ENCODE assay signal across 13 mouse cellular contexts in the genomic region with DNA sequence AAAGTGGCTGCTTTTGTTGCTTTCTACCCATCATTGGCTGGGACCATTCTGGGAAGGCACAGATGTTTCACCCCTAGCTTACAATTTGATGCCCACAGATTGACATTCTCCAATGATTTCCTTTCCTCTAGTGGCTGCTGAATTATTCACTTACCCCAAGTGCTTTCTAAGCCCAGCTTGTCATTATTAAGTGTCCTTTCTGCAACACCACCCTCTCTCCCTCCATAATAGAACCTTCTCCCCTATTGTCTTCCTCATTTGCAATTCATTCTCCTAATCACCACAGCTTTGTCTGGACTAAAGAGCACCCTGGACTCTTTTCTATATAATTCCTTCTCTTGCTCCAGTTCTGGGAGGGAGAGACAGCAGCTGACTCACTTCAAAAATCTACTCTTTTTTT.
DNase-seq lines count a peak whose midpoint lies in the region; ATAC-seq lines count a peak whose summit lies in the region.
"Had no signal": no experiment of that assay in that cellular context is flagged by ENCODE, and none has a peak within 500 bp of the region (broad histone marks: within the 10 kb centered on the region; RNA-seq: fewer than 3 reads in every experiment).

No protein-coding gene starts in this region.

- H3K4me3 ChIP-seq in neural tube, embryonic 12.5 days: no peak overlapping the region
- no peak overlapping the region for H3K4me3 ChIP-seq in neural tube, embryonic 15.5 days (replicated peaks)
- H3K4me3 ChIP-seq in forebrain, embryonic 14.5 days (ENCODE audit: low read depth, low read length): no peak overlapping the region
- no peak overlapping the region for H3K4me3 ChIP-seq in midbrain, embryonic 13.5 days (replicated peaks)
- no peak overlapping the region for H3K4me3 ChIP-seq in kidney, embryonic 16.5 days (ENCODE audit: low read length)
- H3K4me3 ChIP-seq: liver, embryonic 12.5 days had no signal

- H3K27ac ChIP-seq in neural tube, embryonic 12.5 days: no peak overlapping the region
- no peak overlapping the region; the same call in 1 of the 2 replicates for H3K27ac ChIP-seq in neural tube, embryonic 15.5 days (replicated peaks)
- no peak overlapping the region for H3K27ac ChIP-seq in forebrain, embryonic 14.5 days (ENCODE audit: low read depth, low read length)
- peak overlapping the region; percentile 31 for H3K27ac ChIP-seq in midbrain, embryonic 13.5 days
- H3K27ac ChIP-seq in kidney, embryonic 16.5 days (ENCODE audit: low read length): no peak overlapping the region
- H3K27ac ChIP-seq: liver, embryonic 12.5 days had no signal

- no peak overlapping the region for H3K4me2 ChIP-seq in neural tube, embryonic 12.5 days (replicated peaks)
- no peak overlapping the region for H3K4me2 ChIP-seq in neural tube, embryonic 15.5 days
- no peak overlapping the region for H3K4me2 ChIP-seq in forebrain, embryonic 14.5 days (ENCODE audit: low read length)
- no peak overlapping the region for H3K4me2 ChIP-seq in midbrain, embryonic 13.5 days (replicated peaks)
- no peak overlapping the region for H3K4me2 ChIP-seq in kidney, embryonic 16.5 days (replicated peaks; ENCODE audit: low read depth, low read length)
- H3K4me2 ChIP-seq: liver, embryonic 12.5 days had no signal

- ATAC-seq in neural tube, embryonic 12.5 days (ENCODE audit: low FRiP score, low read depth): peak; percentile 71; the same call in 1 of the 2 replicates
- no peak for ATAC-seq in neural tube, embryonic 15.5 days (ENCODE audit: low FRiP score)
- ATAC-seq in forebrain, embryonic 14.5 days: peak; percentile 92
- ATAC-seq in midbrain, embryonic 13.5 days: peak; percentile 86
- ATAC-seq in kidney, embryonic 16.5 days (ENCODE audit: low FRiP score, low TSS enrichment): no peak
- ATAC-seq: liver, embryonic 12.5 days had no signal

- H3K27me3 ChIP-seq in neural tube, embryonic 12.5 days (replicated peaks): no peaks in the 10 kb centered on the region
- H3K27me3 ChIP-seq in neural tube, embryonic 15.5 days (replicated peaks): no peaks in the 10 kb centered on the region
- no peaks in the 10 kb centered on the region for H3K27me3 ChIP-seq in forebrain, embryonic 14.5 days (replicated peaks; ENCODE audit: control insufficient read depth, insufficient read depth, low read length)
- no peaks in the 10 kb centered on the region for H3K27me3 ChIP-seq in midbrain, embryonic 13.5 days
- H3K27me3 ChIP-seq in kidney, embryonic 16.5 days (ENCODE audit: insufficient read depth, low read length): no peaks in the 10 kb centered on the region
- H3K27me3 ChIP-seq: CH12.LX; liver, embryonic 12.5 days had no signal

- H3K4me1 ChIP-seq in neural tube, embryonic 12.5 days: no peaks in the 10 kb centered on the region
- no peaks in the 10 kb centered on the region for H3K4me1 ChIP-seq in neural tube, embryonic 15.5 days
- H3K4me1 ChIP-seq in forebrain, embryonic 14.5 days (ENCODE audit: control insufficient read depth, insufficient read depth, low read length): peaks cover 3% of the 10 kb centered on the region; the same call in 1 of the 2 replicates
- peaks cover 11% of the 10 kb centered on the region for H3K4me1 ChIP-seq in midbrain, embryonic 13.5 days (replicated peaks)
- no peaks in the 10 kb centered on the region for H3K4me1 ChIP-seq in kidney, embryonic 16.5 days (ENCODE audit: insufficient read depth, low read length)
- H3K4me1 ChIP-seq: liver, embryonic 12.5 days had no signal

- no peak overlapping the region for H3K9ac ChIP-seq in neural tube, embryonic 12.5 days
- no peak overlapping the region for H3K9ac ChIP-seq in neural tube, embryonic 15.5 days (replicated peaks)
- H3K9ac ChIP-seq in forebrain, embryonic 14.5 days (ENCODE audit: low read length): no peak overlapping the region
- H3K9ac ChIP-seq in midbrain, embryonic 13.5 days (replicated peaks): no peak overlapping the region
- no peak overlapping the region for H3K9ac ChIP-seq in kidney, embryonic 16.5 days (replicated peaks; ENCODE audit: low read length)
- H3K9ac ChIP-seq: liver, embryonic 12.5 days had no signal

- no peaks in the 10 kb centered on the region for H3K36me3 ChIP-seq in neural tube, embryonic 12.5 days
- H3K36me3 ChIP-seq in neural tube, embryonic 15.5 days: no peaks in the 10 kb centered on the region
- no peaks in the 10 kb centered on the region for H3K36me3 ChIP-seq in forebrain, embryonic 14.5 days (ENCODE audit: control insufficient read depth, insufficient read depth, low read length)
- no peaks in the 10 kb centered on the region for H3K36me3 ChIP-seq in midbrain, embryonic 13.5 days
- H3K36me3 ChIP-seq in kidney, embryonic 16.5 days (ENCODE audit: insufficient read depth, low read length): no peaks in the 10 kb centered on the region
- H3K36me3 ChIP-seq: liver, embryonic 12.5 days had no signal

- no peaks in the 10 kb centered on the region for H3K9me3 ChIP-seq in neural tube, embryonic 12.5 days
- no peaks in the 10 kb centered on the region for H3K9me3 ChIP-seq in neural tube, embryonic 15.5 days (replicated peaks)
- H3K9me3 ChIP-seq in forebrain, embryonic 14.5 days (replicated peaks; ENCODE audit: control insufficient read depth, low read length): no peaks in the 10 kb centered on the region
- H3K9me3 ChIP-seq in midbrain, embryonic 13.5 days: no peaks in the 10 kb centered on the region
- H3K9me3 ChIP-seq in kidney, embryonic 16.5 days (ENCODE audit: low read length): no peaks in the 10 kb centered on the region
- H3K9me3 ChIP-seq: liver, embryonic 12.5 days had no signal

- peak; percentile 78 for DNase-seq in forebrain, embryonic 14.5 days (ENCODE audit: low spot score)
- DNase-seq in left cerebral cortex, adult 11 months (ENCODE audit: low spot score): no peak
- no peak for DNase-seq in right cerebral cortex, postnatal 14 days
- DNase-seq: adrenal gland, adult 8-10 months; cerebellum, postnatal 14 days; kidney, adult 8-10 months; left cerebral cortex, postnatal 4 days had no signal

Comparison
In these comparisons a context has a peak if more than half of its experiments do, and no peak if none do; other contexts are left out.
1. ATAC-seq: peak in neural tube, embryonic 12.5 days (single experiment), forebrain, embryonic 14.5 days (single experiment) and midbrain, embryonic 13.5 days (single experiment); none in neural tube, embryonic 15.5 days (single experiment) and kidney, embryonic 16.5 days (single experiment).